Mouse (Mus musculus) CD8-positive naive resting alpha-beta T cell, adult 2 months (primary cell): ENCODE measurements around the gene Mrps36.
"Not testable (repeated sequence)": the region's sequence is repeated elsewhere in the genome, so short reads cannot be mapped to it uniquely, and the experiment has no call there.

ENCODE experiments used
- DNase-seq, 2 experiments: peaks; one replicate each; pipeline ENCODE4 v3.0.0; 2022; ENCODE audit warnings: low read depth in 2 of 2, low spot score in 2 of 2

The Mrps36 gene

GRCm38 (mm10) chr13:100732756-100733155, 11.7 kb downstream of the Mrps36 start:
- no peak for DNase-seq

GRCm38 (mm10) chr13:100731462-100732046, 12.9 kb downstream of the Mrps36 start:
- not testable (repeated sequence) for DNase-seq

GRCm38 (mm10) chr13:100730861-100731176, 13.6 kb downstream of the Mrps36 start, which contains the start of gene Cdk7:
Cdk7 (minus strand) TSS chr13:100730939.
- peak; percentile 80 for DNase-seq

GRCm38 (mm10) chr13:100730153-100730860, 14.2 kb downstream of the Mrps36 start:
- peak in 1 of 2 experiments; percentile 3 for DNase-seq

- not testable (repeated sequence) for DNase-seq
Observed at GRCm38 (mm10) chr13:100728530-100728929, 15.9 kb downstream of the Mrps36 start.

GRCm38 (mm10) chr13:100728086-100728485, 16.4 kb downstream of the Mrps36 start:
- no peak for DNase-seq

- DNase-seq, result no peak
Observed at GRCm38 (mm10) chr13:100725194-100725593, 19.3 kb downstream of the Mrps36 start.

- DNase-seq, result no peak
Observed at GRCm38 (mm10) chr13:100724051-100724754, 20.3 kb downstream of the Mrps36 start.

- DNase-seq, result no peak
Observed at GRCm38 (mm10) chr13:100721656-100722055, 22.8 kb downstream of the Mrps36 start.

GRCm38 (mm10) chr13:100715467-100715866, 29.0 kb downstream of the Mrps36 start:
- no peak for DNase-seq

- no peak for DNase-seq
Observed at GRCm38 (mm10) chr13:100706206-100706605, 38.3 kb downstream of the Mrps36 start.

GRCm38 (mm10) chr13:100703468-100703867, 41.0 kb downstream of the Mrps36 start:
- no peak for DNase-seq

- no peak for DNase-seq
Observed at GRCm38 (mm10) chr13:100698866-100699265, 45.6 kb downstream of the Mrps36 start.

- no peak for DNase-seq
Observed at GRCm38 (mm10) chr13:100697541-100697940, 46.9 kb downstream of the Mrps36 start.

- no peak for DNase-seq
Observed at GRCm38 (mm10) chr13:100687513-100687912, 56.9 kb downstream of the Mrps36 start.
